Mouse (Mus musculus) layer of hippocampus, adult 9-10 months (tissue): ENCODE data around the gene Olfr608.
"Not testable (repeated sequence)": the region's sequence is repeated elsewhere in the genome, so short reads cannot be mapped to it uniquely, and the experiment has no call there.

Experiments used
- DNase-seq: peaks from one replicate; pipeline ENCODE4 v3.0.0; 2022; ENCODE audit warnings: low spot score

The Olfr608 gene

DNA sequence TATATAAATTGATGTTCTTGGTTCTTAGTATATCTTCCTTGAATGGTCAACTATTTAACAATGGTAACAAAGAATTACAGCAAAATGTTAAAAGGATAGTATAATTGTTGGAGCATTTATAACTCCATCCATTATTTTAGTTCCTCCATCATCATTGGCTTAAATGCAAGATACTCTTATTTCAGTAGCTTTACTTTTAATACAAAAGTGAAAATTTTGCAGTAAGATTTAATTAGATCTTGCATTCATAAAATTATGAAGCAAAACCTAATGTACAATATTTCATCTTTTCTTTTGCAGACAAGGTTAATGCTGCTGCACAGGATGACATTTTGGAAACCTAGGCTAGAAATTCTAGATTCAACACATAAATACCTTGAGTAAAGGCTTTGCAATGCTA lies at the start of gene Olfr608:
Gene Olfr608 (plus strand): TSS at position 301 of the 400 bp plus-strand sequence.
- DNase-seq = no peak

DNA sequence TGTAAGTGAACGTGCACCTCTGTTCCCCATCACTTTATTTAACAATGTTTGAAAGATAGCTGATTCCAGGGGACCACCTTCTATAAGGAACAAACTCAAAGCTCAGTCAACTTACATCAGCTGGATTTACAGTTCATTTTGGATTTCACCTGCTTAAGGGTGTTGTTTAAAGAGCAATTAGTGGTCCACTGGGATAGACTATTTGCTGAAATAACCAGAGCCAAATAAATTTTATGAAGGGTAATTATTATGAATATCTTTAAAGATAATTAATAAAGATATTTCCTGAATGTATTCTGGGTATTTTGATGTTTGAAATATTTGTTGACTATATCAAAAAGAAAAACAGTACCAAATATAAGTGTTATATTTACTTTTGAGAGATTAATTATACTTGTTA lies 24.3 kb upstream of the Olfr608 start, which contains the start of gene Olfr605:
Gene Olfr605 (minus strand): TSS at position 101 of the 400 bp plus-strand sequence.
- no peak for DNase-seq

DNA sequence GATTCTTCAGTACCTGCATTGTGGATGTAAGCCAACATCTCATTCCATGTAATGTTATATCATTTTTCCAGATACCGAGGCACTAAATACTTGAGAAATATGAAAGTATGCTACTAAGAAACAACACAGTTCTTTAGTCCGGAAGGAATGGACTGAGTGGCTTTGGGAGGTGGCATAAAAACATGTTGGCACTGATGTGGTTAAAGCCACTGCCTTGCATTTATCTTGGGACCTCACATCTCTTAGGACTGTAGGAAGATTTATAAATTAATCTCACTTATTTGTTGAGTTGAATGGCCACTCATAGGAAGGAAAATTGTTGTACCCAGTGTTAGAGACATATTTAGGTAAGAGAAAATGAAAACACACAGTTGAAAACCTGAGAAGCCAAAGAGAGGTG lies 20.9 kb upstream of the Olfr608 start, which contains the start of gene Olfr606:
Gene Olfr606 (plus strand): TSS at position 301 of the 400 bp plus-strand sequence.
- DNase-seq = no peak

DNA sequence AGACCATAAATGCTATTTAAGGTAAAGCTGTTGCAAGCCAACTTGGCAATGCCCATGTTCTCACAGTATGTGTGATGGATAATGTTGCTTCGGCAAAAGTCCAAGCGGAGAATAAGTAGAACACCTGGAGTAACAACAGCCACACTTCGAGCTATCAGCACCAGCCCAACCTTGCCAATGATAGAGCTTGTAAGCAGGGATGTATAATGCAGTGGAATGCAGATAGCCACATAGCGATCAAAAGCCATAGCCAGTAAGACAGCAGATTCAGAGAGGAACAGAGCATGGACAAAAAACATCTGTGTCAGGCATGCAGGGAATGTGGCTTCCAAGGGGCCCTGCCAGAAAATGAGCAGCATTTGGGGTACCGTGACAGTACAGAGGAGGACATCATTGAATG lies 9.1 kb upstream of the Olfr608 start:
- no peak for DNase-seq

DNA sequence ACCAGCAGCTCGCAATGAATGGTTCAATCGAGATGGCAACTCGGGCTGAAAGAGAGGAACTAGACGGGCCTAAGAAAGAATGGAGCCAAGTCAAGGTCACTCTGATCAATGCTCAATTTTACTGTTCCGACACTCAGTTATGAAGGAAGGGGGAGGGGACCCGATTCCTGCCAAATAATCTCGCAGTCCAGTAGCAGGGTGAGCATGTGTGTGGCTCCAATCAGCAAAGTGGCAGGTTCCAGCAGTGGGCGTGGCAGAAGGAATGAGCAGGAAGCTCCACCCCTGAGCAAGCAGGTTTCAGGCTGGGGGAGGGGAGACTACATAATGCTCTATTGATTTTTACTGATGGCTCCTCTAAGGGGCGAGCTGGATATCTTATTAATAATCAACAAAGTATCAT lies 7.4 kb downstream of the Olfr608 start:
- not testable (repeated sequence) for DNase-seq

DNA sequence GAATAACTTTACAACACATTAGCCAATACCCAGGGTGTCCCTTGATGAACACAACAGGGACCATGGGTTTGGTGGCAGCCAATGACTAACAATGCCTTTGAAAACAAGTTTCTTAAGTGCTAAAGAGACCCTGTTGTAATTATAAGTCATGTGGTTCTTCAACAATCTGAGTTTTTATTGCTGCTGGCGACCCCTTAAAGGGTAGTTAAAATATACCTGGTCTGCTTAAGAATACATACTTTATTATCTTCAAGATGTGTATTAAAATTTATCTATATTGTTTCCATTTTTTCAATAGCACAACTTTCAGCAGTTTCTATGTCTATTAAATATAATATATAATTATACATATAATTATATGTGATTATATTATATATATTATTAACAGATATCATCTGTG lies 28.3 kb downstream of the Olfr608 start, which contains the start of gene Olfr609:
Gene Olfr609 (minus strand): TSS at position 101 of the 400 bp plus-strand sequence.
- no peak for DNase-seq

DNA sequence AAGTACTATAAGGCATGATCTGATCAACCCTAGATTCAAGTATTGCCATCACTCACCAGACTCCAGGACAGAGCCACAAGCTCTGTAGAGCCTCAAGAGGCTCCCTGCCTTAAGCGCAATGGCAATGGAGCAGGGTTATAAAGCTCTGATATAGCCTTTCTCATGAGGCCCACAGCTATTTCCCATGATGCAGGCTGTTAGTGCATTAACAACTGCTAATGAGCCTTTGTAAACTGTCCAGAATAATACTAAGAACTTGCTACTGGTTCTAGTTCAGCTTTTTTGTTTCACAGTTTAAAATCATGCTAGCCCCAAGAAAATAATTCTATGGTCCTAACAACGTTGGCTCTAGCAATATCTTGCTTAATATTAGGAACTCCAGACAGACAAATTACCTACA lies 42.3 kb downstream of the Olfr608 start, which contains the start of gene Olfr610:
Gene Olfr610 (minus strand): TSS at position 101 of the 400 bp plus-strand sequence.
- DNase-seq = no peak

DNA sequence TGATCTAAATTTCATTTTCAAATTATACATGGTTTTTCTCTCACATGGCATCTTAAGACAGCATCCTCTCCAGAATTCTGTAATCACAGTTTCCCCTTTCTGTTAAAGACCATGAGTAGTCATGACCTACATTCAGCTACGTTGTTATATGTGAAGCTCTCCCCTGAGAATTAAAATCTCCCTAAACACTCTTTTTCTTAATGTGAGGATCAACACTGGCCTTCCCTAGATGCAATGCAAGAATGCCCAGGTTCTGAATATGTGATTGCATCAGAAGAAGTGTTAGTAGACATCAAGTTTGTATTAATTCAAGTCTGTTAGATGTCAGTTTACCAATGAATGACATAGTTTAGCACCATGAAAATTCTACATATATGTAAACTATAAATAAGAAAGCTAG lies 51.1 kb downstream of the Olfr608 start, which contains the start of gene Olfr611:
Gene Olfr611 (minus strand): TSS at position 101 of the 400 bp plus-strand sequence.
- not testable (repeated sequence) for DNase-seq
